Mouse (Mus musculus): ENCODE data around the gene Tmem43. TPM values are rescaled to one million over a fixed set of nuclear protein-coding genes. Genes with fewer than 3 reads are reported as not detected.

Gene Tmem43
- 27.5 and 30.2 TPM in 2 replicates for polyA plus RNA-seq (2012; rRNA removed)

DNA sequence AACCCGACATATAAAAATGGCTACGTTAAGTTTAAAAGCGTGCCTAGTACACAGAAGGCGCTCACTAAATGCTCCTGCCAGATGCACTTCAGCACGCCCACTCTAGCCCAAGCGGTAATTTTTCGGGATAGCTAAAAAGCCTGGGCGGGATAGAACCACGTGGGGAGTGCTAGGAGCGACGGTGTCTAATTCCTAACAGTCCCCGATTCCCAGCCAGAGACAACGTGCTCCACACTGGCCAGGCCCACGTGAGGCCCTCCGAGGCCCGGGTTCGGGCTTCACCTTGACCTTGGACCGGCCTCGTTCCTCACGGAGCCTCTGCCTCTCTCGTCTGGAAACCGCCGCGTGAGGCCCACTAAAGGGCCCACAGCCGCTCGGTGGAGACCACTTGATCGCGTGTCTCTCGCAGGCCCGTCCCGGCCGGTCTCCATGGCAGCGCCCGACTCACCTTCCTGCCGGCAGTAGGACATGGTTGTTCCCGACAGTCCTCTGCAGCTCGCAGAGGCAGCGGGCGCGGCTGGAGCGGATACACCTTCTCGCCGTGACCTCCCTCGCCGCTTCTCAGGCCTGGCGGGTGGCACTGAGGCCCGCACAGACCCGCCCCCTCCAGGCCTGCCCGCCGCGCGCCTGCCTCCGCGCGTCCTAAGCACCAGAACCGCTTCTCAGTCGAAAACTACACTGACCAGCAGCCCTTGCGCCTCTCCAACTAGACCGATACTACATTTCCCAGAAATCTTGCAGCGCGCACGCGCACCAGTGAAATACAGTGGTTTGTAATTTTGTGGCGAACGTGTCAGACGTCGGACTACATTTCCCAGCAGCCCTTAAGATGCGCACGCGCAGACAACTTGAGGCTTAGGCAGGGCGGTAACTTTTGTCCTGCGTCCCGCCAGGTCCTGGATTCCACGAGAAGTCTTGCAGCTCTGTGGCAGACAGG lies at the start of gene Tmem43, which contains the start of gene Chchd4:
Gene Tmem43, plus strand, starts transcription at position 836 of the 937 bp plus-strand sequence.
Gene Chchd4, minus strand, starts transcription at position 679 of the 937 bp plus-strand sequence.
- peaks cover 8% of the 10 kb centered on the region; the same call in 1 of the 2 replicates for H3K4me1 ChIP-seq (ENCODE audit: control insufficient read depth, insufficient read depth, low read length)
- WGBS = 1% methylated on average over 74 of the region's 74 CpGs
- TF ChIP-seq POLR2A (IDR thresholded peaks at IDR 0.05; ENCODE audit: low read depth, low read length) (no peak), CTCF (conservative IDR thresholded peaks at IDR 0.05; ENCODE audit: insufficient read depth, insufficient read length, low read depth, low read length) (no peak)
- H3K27ac ChIP-seq (ENCODE audit: insufficient read depth, low read depth, low read length) = peak within 1 kb of the TSS; percentile 58
- peak within 1 kb of the TSS; percentile 71 for H3K4me3 ChIP-seq (ENCODE audit: insufficient read depth, low read depth, low read length)
- H3K36me3 ChIP-seq (ENCODE audit: control insufficient read depth, insufficient read depth, low read length) = no peaks in the 10 kb centered on the region; the same call in 1 of the 2 replicates
- H3K27me3 ChIP-seq (replicated peaks; ENCODE audit: control insufficient read depth, insufficient read depth, low read length) = no peaks in the 10 kb centered on the region
- DNase-seq = peak; percentile 100

DNA sequence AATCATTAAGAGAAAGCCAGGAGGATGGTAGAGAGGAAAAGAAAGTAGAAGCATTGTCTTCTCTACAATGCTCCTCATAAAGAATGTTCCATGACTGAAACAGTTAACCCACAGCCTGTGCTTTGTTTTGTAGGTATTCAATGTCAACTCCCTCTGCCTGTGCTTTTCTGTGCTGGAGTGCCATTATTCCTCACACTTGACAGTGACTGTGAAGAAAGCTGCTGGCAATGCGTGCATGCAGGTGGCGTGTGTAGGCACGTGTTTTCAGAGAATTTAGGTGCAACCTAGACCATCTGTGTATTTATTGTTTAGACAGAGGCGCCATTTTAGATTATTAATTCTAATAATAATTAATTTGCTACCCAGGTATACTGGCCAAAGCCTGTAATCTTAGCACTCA lies 49.4 kb upstream of the Tmem43 start:
- TF ChIP-seq CTCF (conservative IDR thresholded peaks at IDR 0.05; ENCODE audit: insufficient read depth, insufficient read length, low read depth, low read length) (no peak), POLR2A (IDR thresholded peaks at IDR 0.05; ENCODE audit: low read depth, low read length) (no peak)
- 49% methylated on average over 4 of the region's 4 CpGs for WGBS

DNA sequence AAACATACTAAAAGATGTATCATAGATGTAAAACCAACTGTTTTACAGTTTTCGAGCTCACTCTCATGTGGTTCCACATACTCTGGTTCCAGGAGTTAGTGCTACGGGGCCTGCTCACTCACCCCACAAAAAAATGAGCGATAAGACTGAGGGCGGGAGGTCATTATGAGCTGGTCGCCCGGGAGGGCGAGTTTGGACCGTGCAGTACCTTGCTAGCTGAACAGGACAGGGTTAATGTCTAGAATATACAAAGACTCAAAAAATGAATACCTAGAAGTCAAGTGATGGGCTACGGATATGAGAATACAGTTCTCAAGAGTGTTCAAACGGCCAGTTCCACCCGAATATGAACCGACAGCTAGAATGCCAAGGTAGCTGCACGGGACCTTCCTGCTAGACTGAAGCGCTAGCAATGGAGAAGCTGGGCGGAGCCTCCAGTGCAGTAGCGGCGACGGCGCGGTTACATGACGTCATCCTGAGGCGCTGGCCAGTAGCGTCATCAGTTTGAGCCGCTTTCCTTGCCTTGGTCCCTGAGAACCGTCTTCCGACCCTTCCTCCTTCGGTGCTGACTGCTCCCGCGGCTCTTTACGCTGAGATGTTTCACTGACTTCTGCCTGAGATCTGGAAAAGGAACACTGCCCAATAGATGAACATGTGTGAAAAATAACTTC lies 32.9 kb upstream of the Tmem43 start:
- 2% methylated on average over 30 of the region's 30 CpGs for WGBS
- Histone ChIP-seq H3K4me3 (ENCODE audit: insufficient read depth, low read depth, low read length) (peak overlapping the region; percentile 74), H3K27ac (ENCODE audit: insufficient read depth, low read depth, low read length) (no peak overlapping the region; the same call in 1 of the 2 replicates), H3K27me3 (replicated peaks; ENCODE audit: control insufficient read depth, insufficient read depth, low read length) (no peaks in the 10 kb centered on the region), H3K36me3 (ENCODE audit: control insufficient read depth, insufficient read depth, low read length) (no peaks in the 10 kb centered on the region), H3K4me1 (ENCODE audit: control insufficient read depth, insufficient read depth, low read length) (peaks cover 4% of the 10 kb centered on the region; the same call in 1 of the 2 replicates)
- DNase-seq = peak; percentile 97
- TF ChIP-seq CTCF (conservative IDR thresholded peaks at IDR 0.05; ENCODE audit: insufficient read depth, insufficient read length, low read depth, low read length) (no peak), POLR2A (IDR thresholded peaks at IDR 0.05; ENCODE audit: low read depth, low read length) (peak; percentile 61)

More for the DNA sequence above, 49.4 kb upstream of the Tmem43 start:
- H3K27me3 ChIP-seq (replicated peaks; ENCODE audit: control insufficient read depth, insufficient read depth, low read length) = no peaks in the 10 kb centered on the region
- H3K36me3 ChIP-seq (ENCODE audit: control insufficient read depth, insufficient read depth, low read length) = no peaks in the 10 kb centered on the region
- H3K4me3 ChIP-seq (ENCODE audit: insufficient read depth, low read depth, low read length) = no peak overlapping the region
- H3K27ac ChIP-seq (ENCODE audit: insufficient read depth, low read depth, low read length) = no peak overlapping the region
- DNase-seq = no peak
- H3K4me1 ChIP-seq (ENCODE audit: control insufficient read depth, insufficient read depth, low read length) = no peaks in the 10 kb centered on the region

DNA sequence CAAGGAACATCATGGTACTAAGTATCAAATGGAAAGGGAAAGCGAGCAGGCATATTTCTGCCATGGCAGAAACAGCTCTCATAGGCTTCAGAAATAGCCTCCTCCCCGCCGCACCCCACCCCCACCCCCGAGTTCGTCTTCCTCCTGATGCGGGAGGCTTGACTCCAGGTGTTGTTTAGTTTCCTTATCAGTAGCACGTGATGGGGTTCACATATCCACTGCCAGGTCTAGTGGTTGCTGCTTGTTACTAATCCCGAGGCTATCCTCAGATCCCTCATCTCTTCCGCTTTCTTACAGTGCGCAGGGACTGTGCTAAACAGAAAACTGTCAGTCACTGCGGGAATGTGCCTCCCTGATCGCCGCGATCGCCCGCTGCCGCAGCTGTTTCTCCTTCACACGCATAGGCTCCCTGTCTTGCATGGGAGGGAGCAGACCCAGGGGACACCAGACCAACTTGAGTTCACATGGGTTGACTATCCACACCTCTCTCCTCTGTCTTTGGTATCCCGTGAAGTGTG lies 32.3 kb upstream of the Tmem43 start:
- Histone ChIP-seq H3K36me3 (ENCODE audit: control insufficient read depth, insufficient read depth, low read length) (no peaks in the 10 kb centered on the region), H3K27ac (ENCODE audit: insufficient read depth, low read depth, low read length) (no peak overlapping the region), H3K4me3 (ENCODE audit: insufficient read depth, low read depth, low read length) (peak overlapping the region; percentile 74), H3K27me3 (replicated peaks; ENCODE audit: control insufficient read depth, insufficient read depth, low read length) (no peaks in the 10 kb centered on the region), H3K4me1 (ENCODE audit: control insufficient read depth, insufficient read depth, low read length) (peaks cover 4% of the 10 kb centered on the region; the same call in 1 of the 2 replicates)
- 1% methylated on average over 19 of the region's 19 CpGs for WGBS
- no peak for DNase-seq
- TF ChIP-seq CTCF (conservative IDR thresholded peaks at IDR 0.05; ENCODE audit: insufficient read depth, insufficient read length, low read depth, low read length) (no peak), POLR2A (IDR thresholded peaks at IDR 0.05; ENCODE audit: low read depth, low read length) (no peak)

DNA sequence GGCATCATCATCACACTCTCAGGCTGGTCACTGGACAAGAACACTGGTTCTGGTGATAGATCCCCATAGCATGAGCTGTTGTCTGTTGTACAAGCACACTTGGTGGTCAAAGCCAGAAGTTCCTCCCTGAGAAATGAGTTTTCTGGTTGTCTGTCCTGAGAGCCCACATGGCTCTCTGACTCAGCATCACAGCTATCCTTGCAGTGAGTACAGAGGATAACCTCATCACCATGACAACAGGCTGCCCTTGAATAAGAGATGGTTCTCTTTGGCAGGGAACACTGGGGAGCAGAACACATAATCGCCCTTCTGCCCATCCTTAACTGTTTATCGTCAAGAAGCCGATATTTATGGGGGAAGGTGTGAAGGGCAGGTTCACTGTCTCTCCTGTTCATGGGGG lies 28.2 kb upstream of the Tmem43 start:
- TF ChIP-seq CTCF (conservative IDR thresholded peaks at IDR 0.05; ENCODE audit: insufficient read depth, insufficient read length, low read depth, low read length) = no peak
- DNase-seq = no peak
- H3K4me1 ChIP-seq (ENCODE audit: control insufficient read depth, insufficient read depth, low read length) = peaks cover 4% of the 10 kb centered on the region; the same call in 1 of the 2 replicates
- H3K27me3 ChIP-seq (replicated peaks; ENCODE audit: control insufficient read depth, insufficient read depth, low read length) = no peaks in the 10 kb centered on the region
- no peak overlapping the region for H3K27ac ChIP-seq (ENCODE audit: insufficient read depth, low read depth, low read length)
- no peaks in the 10 kb centered on the region for H3K36me3 ChIP-seq (ENCODE audit: control insufficient read depth, insufficient read depth, low read length)
- WGBS = 78% methylated on average over 3 of the region's 3 CpGs
- no peak overlapping the region for H3K4me3 ChIP-seq (ENCODE audit: insufficient read depth, low read depth, low read length)

DNA sequence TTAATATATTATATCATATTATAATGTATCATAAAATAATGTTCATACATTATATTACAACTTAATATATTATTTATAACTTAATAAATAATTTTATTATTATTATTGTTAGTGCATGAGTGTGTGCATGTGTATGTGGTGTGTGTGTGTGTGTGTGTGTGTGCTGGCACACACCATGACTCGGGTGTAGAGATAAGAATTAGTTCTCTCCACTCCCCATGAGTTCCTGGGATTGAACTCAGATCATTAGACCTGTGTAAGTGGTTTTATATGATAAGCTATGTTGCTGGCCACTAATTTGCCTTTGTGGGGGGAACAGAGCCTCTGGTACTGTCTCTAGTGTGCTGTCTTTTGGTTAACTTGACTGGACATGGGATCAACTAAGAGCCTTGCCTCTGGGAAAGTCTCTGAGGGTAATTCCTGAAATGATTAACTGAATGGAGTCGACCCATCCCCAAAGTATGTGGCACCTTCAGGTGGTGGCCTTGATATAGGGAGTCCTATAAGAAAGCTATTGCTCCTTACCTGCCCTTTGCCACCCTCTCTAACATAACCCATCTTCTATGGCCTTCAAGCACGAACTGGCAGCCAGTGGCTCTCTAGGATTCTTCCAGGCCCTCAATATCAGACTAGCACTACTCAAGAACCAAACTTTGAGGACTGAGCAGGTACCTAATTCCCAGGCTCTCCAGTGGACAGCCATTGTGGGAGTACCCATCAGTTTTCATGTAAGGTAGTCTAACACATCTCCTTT lies 23.9 kb upstream of the Tmem43 start:
- no peak for DNase-seq
- no peaks in the 10 kb centered on the region for H3K27me3 ChIP-seq (replicated peaks; ENCODE audit: control insufficient read depth, insufficient read depth, low read length)
- H3K4me3 ChIP-seq (ENCODE audit: insufficient read depth, low read depth, low read length) = no peak overlapping the region
- no peaks in the 10 kb centered on the region for H3K36me3 ChIP-seq (ENCODE audit: control insufficient read depth, insufficient read depth, low read length)
- TF ChIP-seq CTCF (conservative IDR thresholded peaks at IDR 0.05; ENCODE audit: insufficient read depth, insufficient read length, low read depth, low read length) (no peak), POLR2A (IDR thresholded peaks at IDR 0.05; ENCODE audit: low read depth, low read length) (no peak)
- H3K27ac ChIP-seq (ENCODE audit: insufficient read depth, low read depth, low read length) = no peak overlapping the region
- no peaks in the 10 kb centered on the region for H3K4me1 ChIP-seq (ENCODE audit: control insufficient read depth, insufficient read depth, low read length)
- WGBS = 50% methylated on average over 3 of the region's 3 CpGs
